Mouse (Mus musculus): Measurements from ENCODE around the gene Parn. TPM values are rescaled to one million over a fixed set of nuclear protein-coding genes. Genes with fewer than 3 reads are reported as not detected.
"Not testable (repeated sequence)": the region's sequence is repeated elsewhere in the genome, so short reads cannot be mapped to it uniquely, and the experiment has no call there.

Gene Parn
- polyA plus RNA-seq, 1 experiment from 2014 or later, result 27.9 TPM

DNA sequence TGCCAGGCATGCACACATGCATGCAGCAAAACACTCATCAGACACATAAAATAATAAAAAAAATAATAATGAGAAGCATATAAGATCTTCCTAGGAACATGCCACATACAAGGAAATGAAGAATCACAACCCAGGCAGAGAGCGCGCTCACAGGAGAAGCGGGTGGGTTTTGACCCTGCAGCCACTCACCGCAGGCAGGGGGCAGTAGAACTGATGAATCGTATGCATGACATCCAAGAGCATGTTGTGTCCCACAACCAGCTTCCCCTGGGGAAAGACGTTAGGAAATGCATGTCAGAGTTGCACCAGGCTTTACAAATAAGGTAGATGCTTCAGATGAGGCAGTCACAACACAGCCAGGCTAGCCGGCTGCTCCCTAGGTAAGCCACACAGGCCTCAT lies 27.9 kb downstream of the Parn start:
- H3K27me3 ChIP-seq (ENCODE audit: control insufficient read depth, insufficient read depth, low read length), result no peaks in the 10 kb centered on the region
- H3K4me3 ChIP-seq (replicated peaks; ENCODE audit: low read length), result no peak overlapping the region
- no peak for ATAC-seq (ENCODE audit: low FRiP score)
- no peak overlapping the region for H3K27ac ChIP-seq
- H3K9me3 ChIP-seq (ENCODE audit: control insufficient read depth, low read length), result no peaks in the 10 kb centered on the region
- H3K36me3 ChIP-seq (replicated peaks; ENCODE audit: control insufficient read depth, insufficient read depth), result peaks cover 39% of the 10 kb centered on the region; the same call in 1 of the 2 replicates
- 78% methylated on average over 7 of the region's 7 CpGs for WGBS
- DNase-seq (ENCODE audit: low spot score), result no peak
- no peak overlapping the region for H3K9ac ChIP-seq
- H3K4me2 ChIP-seq (replicated peaks), result no peak overlapping the region
- no peaks in the 10 kb centered on the region for H3K4me1 ChIP-seq (replicated peaks; ENCODE audit: control insufficient read depth, insufficient read depth, low read length)

- peaks cover 43% of the 10 kb centered on the region for H3K36me3 ChIP-seq (replicated peaks; ENCODE audit: control insufficient read depth, insufficient read depth)
- 89% methylated on average over 5 of the region's 5 CpGs for WGBS
- H3K27me3 ChIP-seq (ENCODE audit: control insufficient read depth, insufficient read depth, low read length), result no peaks in the 10 kb centered on the region
- no peak overlapping the region for H3K4me2 ChIP-seq (replicated peaks)
- DNase-seq (ENCODE audit: low spot score), result no peak
- H3K4me3 ChIP-seq (replicated peaks; ENCODE audit: low read length), result no peak overlapping the region
- H3K27ac ChIP-seq, result no peak overlapping the region
- H3K9ac ChIP-seq, result no peak overlapping the region
- 0 out of 2 replicates have a peak, but pooled peaks cover 2% of the 10 kb centered on the region for H3K9me3 ChIP-seq (ENCODE audit: control insufficient read depth, low read length)
- H3K4me1 ChIP-seq (replicated peaks; ENCODE audit: control insufficient read depth, insufficient read depth, low read length), result no peaks in the 10 kb centered on the region
- ATAC-seq (ENCODE audit: low FRiP score), result no peak
Observed at GRCm38 (mm10) chr16:13639508-13639907, 28.5 kb downstream of the Parn start.

GRCm38 (mm10) chr16:13638198-13638597 lies 29.8 kb downstream of the Parn start:
- DNase-seq (ENCODE audit: low spot score); H3K4me1 ChIP-seq (replicated peaks; ENCODE audit: control insufficient read depth, insufficient read depth, low read length); ATAC-seq (ENCODE audit: low FRiP score); H3K4me3 ChIP-seq (replicated peaks; ENCODE audit: low read length); H3K4me2 ChIP-seq (replicated peaks); H3K27ac ChIP-seq; H3K9me3 ChIP-seq (ENCODE audit: control insufficient read depth, low read length); H3K27me3 ChIP-seq (ENCODE audit: control insufficient read depth, insufficient read depth, low read length); H3K9ac ChIP-seq: not testable (repeated sequence)
- H3K36me3 ChIP-seq (replicated peaks; ENCODE audit: control insufficient read depth, insufficient read depth), result peaks cover 43% of the 10 kb centered on the region
- 27% methylated on average over 2 of the region's 2 CpGs for WGBS

GRCm38 (mm10) chr16:13628345-13628744 lies 39.6 kb downstream of the Parn start:
- 51% methylated on average over 5 of the region's 5 CpGs for WGBS
- no peaks in the 10 kb centered on the region for H3K4me1 ChIP-seq (replicated peaks; ENCODE audit: control insufficient read depth, insufficient read depth, low read length)
- peaks cover 75% of the 10 kb centered on the region for H3K36me3 ChIP-seq (replicated peaks; ENCODE audit: control insufficient read depth, insufficient read depth)
- no peak overlapping the region for H3K27ac ChIP-seq
- no peak for ATAC-seq (ENCODE audit: low FRiP score)
- no peaks in the 10 kb centered on the region for H3K27me3 ChIP-seq (ENCODE audit: control insufficient read depth, insufficient read depth, low read length)
- H3K4me2 ChIP-seq (replicated peaks), result no peak overlapping the region
- no peaks in the 10 kb centered on the region for H3K9me3 ChIP-seq (ENCODE audit: control insufficient read depth, low read length)
- H3K4me3 ChIP-seq (replicated peaks; ENCODE audit: low read length), result no peak overlapping the region
- peak; percentile 54 for DNase-seq (ENCODE audit: low spot score)
- H3K9ac ChIP-seq, result no peak overlapping the region

- no peak overlapping the region for H3K4me3 ChIP-seq (replicated peaks; ENCODE audit: low read length)
- H3K27me3 ChIP-seq (ENCODE audit: control insufficient read depth, insufficient read depth, low read length), result no peaks in the 10 kb centered on the region
- no peaks in the 10 kb centered on the region for H3K9me3 ChIP-seq (ENCODE audit: control insufficient read depth, low read length)
- ATAC-seq (ENCODE audit: low FRiP score) (no peak), DNase-seq (ENCODE audit: low spot score) (no peak)
- H3K36me3 ChIP-seq (replicated peaks; ENCODE audit: control insufficient read depth, insufficient read depth), result peaks cover 50% of the 10 kb centered on the region
- no peak overlapping the region for H3K27ac ChIP-seq
- H3K4me2 ChIP-seq (replicated peaks), result no peak overlapping the region
- no peak overlapping the region for H3K9ac ChIP-seq
- 95% methylated on average over 3 of the region's 3 CpGs for WGBS
- no peaks in the 10 kb centered on the region for H3K4me1 ChIP-seq (replicated peaks; ENCODE audit: control insufficient read depth, insufficient read depth, low read length)
Observed at GRCm38 (mm10) chr16:13621745-13622507, 46.0 kb downstream of the Parn start.

GRCm38 (mm10) chr16:13620194-13620593 lies 47.8 kb downstream of the Parn start:
- DNase-seq (ENCODE audit: low spot score) (no peak), ATAC-seq (ENCODE audit: low FRiP score) (no peak)
- no peak overlapping the region for H3K4me3 ChIP-seq (replicated peaks; ENCODE audit: low read length)
- peaks cover 32% of the 10 kb centered on the region for H3K36me3 ChIP-seq (replicated peaks; ENCODE audit: control insufficient read depth, insufficient read depth)
- no peaks in the 10 kb centered on the region for H3K9me3 ChIP-seq (ENCODE audit: control insufficient read depth, low read length)
- no peaks in the 10 kb centered on the region for H3K4me1 ChIP-seq (replicated peaks; ENCODE audit: control insufficient read depth, insufficient read depth, low read length)
- no peak overlapping the region for H3K4me2 ChIP-seq (replicated peaks)
- H3K9ac ChIP-seq, result no peak overlapping the region
- 98% methylated on average over 3 of the region's 3 CpGs for WGBS
- no peaks in the 10 kb centered on the region for H3K27me3 ChIP-seq (ENCODE audit: control insufficient read depth, insufficient read depth, low read length)
- H3K27ac ChIP-seq, result no peak overlapping the region

DNA sequence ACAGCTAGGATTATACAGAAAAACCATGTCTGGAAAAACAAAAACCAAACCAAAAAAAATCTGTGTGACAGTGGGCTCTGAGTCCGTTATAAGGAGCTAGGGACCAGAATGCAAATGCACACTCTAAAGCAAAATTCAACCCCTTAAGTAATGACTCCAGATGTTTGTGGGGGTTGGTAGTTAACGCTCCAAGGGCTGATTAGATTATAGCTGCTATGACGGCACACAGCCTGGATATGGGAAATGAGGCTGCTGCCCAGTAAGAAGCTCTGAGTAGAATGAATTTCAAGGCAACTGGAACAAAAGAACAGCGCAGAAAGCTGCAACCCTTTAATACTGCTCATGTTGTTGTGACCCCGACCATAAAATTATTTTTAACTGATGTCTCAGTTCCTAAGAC lies 52.7 kb downstream of the Parn start:
- WGBS, result 72% methylated on average over 5 of the region's 5 CpGs
- DNase-seq (ENCODE audit: low spot score) (no peak), ATAC-seq (ENCODE audit: low FRiP score) (no peak)
- no peaks in the 10 kb centered on the region for H3K9me3 ChIP-seq (ENCODE audit: control insufficient read depth, low read length)
- H3K27me3 ChIP-seq (ENCODE audit: control insufficient read depth, insufficient read depth, low read length), result no peaks in the 10 kb centered on the region
- H3K4me1 ChIP-seq (replicated peaks; ENCODE audit: control insufficient read depth, insufficient read depth, low read length), result no peaks in the 10 kb centered on the region
- 0 out of 2 replicates have a peak overlapping the region, but pooled peaks have one; percentile 20 for H3K9ac ChIP-seq
- peaks cover 6% of the 10 kb centered on the region; the same call in 1 of the 2 replicates for H3K36me3 ChIP-seq (replicated peaks; ENCODE audit: control insufficient read depth, insufficient read depth)
- H3K27ac ChIP-seq, result no peak overlapping the region
- H3K4me2 ChIP-seq (replicated peaks), result no peak overlapping the region
- no peak overlapping the region for H3K4me3 ChIP-seq (replicated peaks; ENCODE audit: low read length)

DNA sequence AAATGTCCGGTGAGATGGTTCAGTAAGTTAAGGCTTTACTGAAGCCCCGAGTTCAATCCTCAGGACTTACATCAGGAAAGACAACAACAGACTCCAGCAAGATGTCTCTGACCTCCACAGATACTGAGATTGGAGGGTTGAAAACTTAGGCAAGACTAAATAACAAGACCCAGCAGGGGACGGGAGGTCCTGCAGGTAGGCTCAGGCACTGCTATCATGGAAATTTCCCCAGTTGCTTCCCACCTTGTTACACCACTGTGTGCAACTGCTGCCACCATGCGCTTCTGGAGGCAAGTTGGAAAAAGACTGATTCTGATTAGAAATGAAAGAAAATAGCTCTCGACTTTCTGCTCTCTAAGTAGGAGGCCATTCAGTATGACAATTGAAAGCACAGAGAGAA lies 55.4 kb downstream of the Parn start:
- Histone ChIP-seq H3K9me3 (ENCODE audit: control insufficient read depth, low read length) (no peaks in the 10 kb centered on the region), H3K27me3 (ENCODE audit: control insufficient read depth, insufficient read depth, low read length) (no peaks in the 10 kb centered on the region), H3K27ac (no peak overlapping the region), H3K4me3 (replicated peaks; ENCODE audit: low read length) (no peak overlapping the region), H3K36me3 (replicated peaks; ENCODE audit: control insufficient read depth, insufficient read depth) (peaks cover 4% of the 10 kb centered on the region; the same call in 1 of the 2 replicates), H3K9ac (no peak overlapping the region), H3K4me2 (replicated peaks) (no peak overlapping the region), H3K4me1 (replicated peaks; ENCODE audit: control insufficient read depth, insufficient read depth, low read length) (no peaks in the 10 kb centered on the region)
- no peak for ATAC-seq (ENCODE audit: low FRiP score)
- WGBS, result 95% methylated on average over 5 of the region's 5 CpGs
- DNase-seq (ENCODE audit: low spot score), result no peak

GRCm38 (mm10) chr16:13612058-13612457 lies 55.9 kb downstream of the Parn start:
- DNase-seq (ENCODE audit: low spot score) (no peak), ATAC-seq (ENCODE audit: low FRiP score) (no peak)
- Histone ChIP-seq H3K27me3 (ENCODE audit: control insufficient read depth, insufficient read depth, low read length) (no peaks in the 10 kb centered on the region), H3K4me1 (replicated peaks; ENCODE audit: control insufficient read depth, insufficient read depth, low read length) (no peaks in the 10 kb centered on the region), H3K9me3 (ENCODE audit: control insufficient read depth, low read length) (no peaks in the 10 kb centered on the region), H3K9ac (no peak overlapping the region), H3K4me2 (replicated peaks) (no peak overlapping the region), H3K4me3 (replicated peaks; ENCODE audit: low read length) (no peak overlapping the region), H3K36me3 (replicated peaks; ENCODE audit: control insufficient read depth, insufficient read depth) (peaks cover 4% of the 10 kb centered on the region; the same call in 1 of the 2 replicates), H3K27ac (no peak overlapping the region)
- WGBS, result 81% methylated on average over 6 of the region's 6 CpGs
